Mouse (Mus musculus) heart, embryonic 13.5 days (tissue): Measurements from ENCODE around the gene Jagn1. TPM values are rescaled to one million over a fixed set of nuclear protein-coding genes. Genes with fewer than 3 reads are reported as not detected.
A peak's percentile ranks its signal among the peaks of the same experiment; 100 is the strongest.

Experiments used
- ATAC-seq: fragments of 200-750 bp; cut with Nextera tagmentation; 2 replicates; pipeline ENCODE4 v1.8.0; 2017; ENCODE audit warnings: moderate TSS enrichment; ENCODE audit not compliant: insufficient number of reproducible peaks, low FRiP score, low TSS enrichment; ENCODE audit errors: extremely low read depth
- H3K27ac ChIP-seq: fragments of 300-500 bp; sonication (generic); replicated peaks from 2 replicates; pipeline ENCODE4 v1.5.1; 2015; ENCODE audit warnings: moderate library complexity, mild to moderate bottlenecking, inconsistent platforms
- H3K27me3 ChIP-seq: fragments of 300-500 bp; sonication (generic); replicated peaks from 2 replicates; pipeline ENCODE4 v1.6.1; 2015; ENCODE audit warnings: mild to moderate bottlenecking, inconsistent platforms
- H3K36me3 ChIP-seq: fragments of 300-500 bp; sonication (generic); 2 replicates; pipeline ENCODE4 v1.6.1; 2015; ENCODE audit warnings: mild to moderate bottlenecking, inconsistent platforms
- H3K4me1 ChIP-seq: fragments of 300-500 bp; sonication (generic); 2 replicates; pipeline ENCODE4 v1.6.1; 2015; ENCODE audit warnings: inconsistent platforms
- H3K4me2 ChIP-seq: fragments of 300-500 bp; sonication (generic); 2 replicates; pipeline ENCODE4 v1.6.1; 2015; ENCODE audit warnings: inconsistent platforms, mild to moderate bottlenecking, moderate library complexity
- H3K4me3 ChIP-seq: fragments of 300-500 bp; sonication (generic); 2 replicates; pipeline ENCODE4 v1.5.1; 2015; ENCODE audit warnings: moderate library complexity, mild to moderate bottlenecking, inconsistent platforms
- H3K9ac ChIP-seq: fragments of 300-500 bp; sonication (generic); 2 replicates; pipeline ENCODE4 v1.6.1; 2015; ENCODE audit warnings: inconsistent platforms, mild to moderate bottlenecking, moderate library complexity
- H3K9me3 ChIP-seq: fragments of 300-500 bp; sonication (generic); 2 replicates; pipeline ENCODE4 v1.6.1; 2016; ENCODE audit warnings: inconsistent platforms
- WGBS: fragments of 180-500 bp; shearing (Covaris S2); methylation state at CpG from one replicate; pipeline ENCODE4 v1.1.7; 2015; ENCODE audit warnings: mixed read lengths; 5-methylcytosine and 5-hydroxymethylcytosine counted together
- polyA plus RNA-seq: library from polyadenylated mRNA; unstranded; fragments of >200 nt; fragmentation: Nextera tagmentation; extraction: Ambion mirVana; gene quantifications from 2 replicates; pipeline ENCODE4 v1.2.1, GENCODE M21; 2015

Gene Jagn1
- polyA plus RNA-seq, 1 experiment from 2014 or later, result 59.5 TPM

DNA sequence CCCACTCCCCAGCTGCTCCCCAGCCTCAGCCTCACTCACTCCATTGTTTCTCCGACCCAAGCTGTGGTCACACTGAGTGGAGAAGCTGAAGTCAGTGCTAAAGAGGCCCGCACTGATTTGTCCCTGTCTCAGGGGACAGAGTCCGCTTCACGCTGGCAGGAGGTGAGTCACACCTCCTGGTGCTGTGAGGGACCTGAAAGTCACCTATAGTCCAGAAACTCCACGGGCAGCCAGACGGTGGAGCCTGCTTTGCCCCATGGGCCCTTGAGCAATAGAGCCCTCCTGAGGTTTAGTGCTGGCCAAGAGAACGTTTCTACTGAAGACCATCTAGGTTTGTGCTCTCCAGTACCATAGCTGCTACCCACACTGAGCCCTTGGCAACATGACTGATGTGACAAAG lies 7.7 kb upstream of the Jagn1 start:
- Histone ChIP-seq H3K4me3 (no peak overlapping the region), H3K4me1 (0 out of 2 replicates have a peak, but pooled peaks cover 4% of the 10 kb centered on the region), H3K27ac (no peak overlapping the region), H3K36me3 (no peaks in the 10 kb centered on the region), H3K9me3 (no peaks in the 10 kb centered on the region), H3K9ac (no peak overlapping the region), H3K27me3 (peaks cover 8% of the 10 kb centered on the region; the same call in 1 of the 2 replicates), H3K4me2 (no peak overlapping the region)
- no peak for ATAC-seq
- 67% methylated on average over 7 of the region's 7 CpGs for WGBS

- no peaks in the 10 kb centered on the region for H3K9me3 ChIP-seq
- no peak within 1 kb of the TSS for H3K4me3 ChIP-seq
- WGBS, result 72% methylated on average over 9 of the region's 9 CpGs
- H3K36me3 ChIP-seq, result no peaks in the 10 kb centered on the region
- peaks cover 10% of the 10 kb centered on the region; the same call in 1 of the 2 replicates for H3K27me3 ChIP-seq
- no peak within 1 kb of the TSS for H3K4me2 ChIP-seq
- no peak for ATAC-seq
- no peak within 1 kb of the TSS for H3K9ac ChIP-seq
- H3K27ac ChIP-seq, result no peak within 1 kb of the TSS
- H3K4me1 ChIP-seq, result 0 out of 2 replicates have a peak, but pooled peaks cover 4% of the 10 kb centered on the region
These were observed 6.6 kb upstream of the Jagn1 start, which contains the start of gene Cidec for GRCm38 (mm10) chr6:113435664-113436205. Cidec (minus strand) TSS chr6:113435760.

GRCm38 (mm10) chr6:113437135-113437534 lies 5.2 kb upstream of the Jagn1 start:
- WGBS, result 63% methylated on average over 12 of the region's 12 CpGs
- Histone ChIP-seq H3K4me1 (0 out of 2 replicates have a peak, but pooled peaks cover 2% of the 10 kb centered on the region), H3K27me3 (peaks cover 10% of the 10 kb centered on the region; the same call in 1 of the 2 replicates), H3K4me2 (no peak overlapping the region), H3K27ac (no peak overlapping the region), H3K9ac (no peak overlapping the region), H3K36me3 (no peaks in the 10 kb centered on the region), H3K9me3 (no peaks in the 10 kb centered on the region), H3K4me3 (no peak overlapping the region)
- no peak for ATAC-seq

DNA sequence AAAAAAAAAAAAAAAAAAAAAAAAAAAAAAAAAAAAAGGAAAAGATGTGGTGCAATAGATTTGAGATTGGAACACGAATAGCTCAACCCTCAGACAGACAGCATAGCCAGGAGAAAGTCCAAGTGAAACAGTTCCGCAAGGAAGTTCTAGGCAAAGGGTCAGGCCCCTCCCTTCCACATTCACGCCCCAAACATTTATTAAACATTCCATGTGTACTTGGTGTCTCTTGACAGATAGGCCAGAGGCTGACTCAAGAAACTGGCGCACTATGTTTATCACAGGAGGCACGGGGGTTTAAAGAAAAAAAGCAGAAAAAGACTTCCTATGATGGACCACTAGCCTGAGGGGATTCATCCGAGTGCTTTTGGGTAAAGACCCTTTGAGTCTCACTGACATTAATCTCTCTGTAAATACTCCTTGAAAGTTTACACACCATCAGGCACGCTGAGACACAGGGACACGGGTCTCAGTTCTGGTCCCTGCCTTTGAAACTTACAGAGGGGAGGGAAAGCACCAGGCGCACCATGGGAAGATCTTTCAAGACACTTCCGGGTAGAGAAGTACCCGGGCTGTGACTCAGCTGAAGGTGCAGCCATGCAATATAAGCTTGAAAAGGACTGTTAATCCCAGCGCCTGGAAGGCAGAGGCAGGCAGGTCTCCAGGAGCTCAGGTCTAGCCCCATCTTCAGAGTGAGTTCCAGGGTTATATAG lies 3.5 kb upstream of the Jagn1 start:
- Histone ChIP-seq H3K9ac (no peak overlapping the region), H3K9me3 (no peaks in the 10 kb centered on the region), H3K27ac (no peak overlapping the region), H3K4me2 (no peak overlapping the region), H3K36me3 (no peaks in the 10 kb centered on the region), H3K4me3 (no peak overlapping the region), H3K4me1 (peaks cover 9% of the 10 kb centered on the region), H3K27me3 (peaks cover 10% of the 10 kb centered on the region; the same call in 1 of the 2 replicates)
- 53% methylated on average over 12 of the region's 12 CpGs for WGBS
- no peak for ATAC-seq

- H3K9ac ChIP-seq, result no peak overlapping the region
- H3K4me1 ChIP-seq, result peaks cover 9% of the 10 kb centered on the region
- no peak overlapping the region for H3K4me2 ChIP-seq
- H3K36me3 ChIP-seq, result peaks cover 8% of the 10 kb centered on the region
- no peak for ATAC-seq
- H3K27ac ChIP-seq, result no peak overlapping the region
- 84% methylated on average over 3 of the region's 3 CpGs for WGBS
- H3K4me3 ChIP-seq, result no peak overlapping the region
- H3K27me3 ChIP-seq, result peaks cover 8% of the 10 kb centered on the region; the same call in 1 of the 2 replicates
- H3K9me3 ChIP-seq, result no peaks in the 10 kb centered on the region
These were observed 1.7 kb upstream of the Jagn1 start for GRCm38 (mm10) chr6:113440686-113441085.

DNA sequence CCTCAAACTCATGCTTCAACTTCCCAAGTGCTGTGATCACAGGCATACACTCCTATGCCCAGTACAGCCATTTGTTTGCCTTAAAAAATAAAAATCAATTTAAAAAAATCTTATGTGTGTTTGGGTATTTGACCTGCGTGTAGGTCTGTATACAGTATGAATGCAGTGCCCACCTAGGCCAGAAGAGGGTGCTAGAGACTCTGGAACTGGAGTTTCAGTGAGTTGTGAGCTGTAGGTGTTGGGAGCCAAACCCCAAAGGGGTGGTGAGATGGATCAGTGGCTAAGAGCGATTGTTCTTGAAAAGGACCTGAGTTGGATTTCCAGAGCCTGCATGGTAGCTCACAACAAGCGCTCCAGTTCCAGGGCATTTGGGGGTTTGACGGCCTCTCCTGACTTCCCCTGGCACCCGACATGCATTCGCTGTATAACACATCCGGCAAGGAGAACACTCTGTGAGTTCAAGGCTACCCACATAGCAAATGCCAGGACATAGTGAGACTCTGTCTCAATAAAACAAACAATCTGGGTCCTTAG lies 1.2 kb upstream of the Jagn1 start:
- Histone ChIP-seq H3K4me3 (no peak overlapping the region), H3K27me3 (0 out of 2 replicates have a peak, but pooled peaks cover 8% of the 10 kb centered on the region), H3K4me1 (peaks cover 9% of the 10 kb centered on the region), H3K9me3 (no peaks in the 10 kb centered on the region), H3K9ac (no peak overlapping the region), H3K36me3 (peaks cover 11% of the 10 kb centered on the region), H3K27ac (no peak overlapping the region), H3K4me2 (no peak overlapping the region)
- 58% methylated on average over 7 of the region's 7 CpGs for WGBS
- no peak; the same call in 1 of the 2 replicates for ATAC-seq

DNA sequence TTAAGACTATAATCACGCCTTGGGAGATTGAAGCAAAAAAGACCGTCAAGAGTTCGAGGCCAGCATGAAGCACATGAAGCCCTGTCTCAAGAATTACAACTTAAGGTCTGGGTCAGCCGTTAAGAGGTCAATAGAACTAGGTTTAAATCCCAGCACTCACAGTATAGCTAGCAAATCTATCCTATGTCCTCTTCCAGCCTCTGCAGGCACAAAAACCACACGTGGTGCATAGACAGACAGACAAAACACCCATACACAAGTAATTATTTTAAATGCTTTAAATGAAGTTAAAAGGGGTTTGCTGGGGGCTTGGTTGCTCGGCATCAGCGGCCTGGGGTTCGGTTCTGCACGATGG lies 305 bp upstream of the Jagn1 start:
- Histone ChIP-seq H3K4me3 (peak overlapping the region; percentile 97), H3K27ac (peak overlapping the region; percentile 70; the same call in 1 of the 2 replicates), H3K36me3 (peaks cover 19% of the 10 kb centered on the region), H3K4me1 (peaks cover 9% of the 10 kb centered on the region), H3K4me2 (peak overlapping the region; percentile 96), H3K9me3 (no peaks in the 10 kb centered on the region), H3K27me3 (0 out of 2 replicates have a peak, but pooled peaks cover 5% of the 10 kb centered on the region), H3K9ac (peak overlapping the region; percentile 95)
- ATAC-seq, result no peak
- WGBS, result 36% methylated on average over 9 of the region's 9 CpGs

DNA sequence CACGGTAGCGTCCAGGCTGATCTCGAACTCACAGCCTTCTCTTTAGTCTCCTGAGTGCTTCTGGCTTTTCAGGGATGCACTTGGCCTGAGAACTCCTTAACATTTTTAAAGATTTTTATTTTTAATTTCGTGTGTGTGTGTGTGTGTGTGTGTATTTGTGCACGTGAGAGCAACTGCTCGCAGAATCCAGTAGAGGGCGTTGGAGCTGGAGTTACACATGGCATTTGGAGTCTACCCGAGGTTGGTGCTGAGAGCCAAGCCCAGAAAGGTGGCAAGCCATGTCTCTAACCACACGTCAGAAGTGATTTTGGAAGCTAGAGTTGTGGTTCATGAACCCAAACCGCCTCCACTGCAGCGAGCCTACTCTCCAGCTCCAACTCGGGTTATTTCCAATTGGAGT lies 722 bp downstream of the Jagn1 start:
- Histone ChIP-seq H3K4me2 (peak overlapping the region; percentile 96), H3K9ac (peak overlapping the region; percentile 95), H3K9me3 (no peaks in the 10 kb centered on the region), H3K4me3 (peak overlapping the region; percentile 97), H3K4me1 (peaks cover 9% of the 10 kb centered on the region), H3K27me3 (0 out of 2 replicates have a peak, but pooled peaks cover 4% of the 10 kb centered on the region), H3K27ac (peak overlapping the region; percentile 70; the same call in 1 of the 2 replicates), H3K36me3 (peaks cover 29% of the 10 kb centered on the region)
- WGBS, result 43% methylated on average over 12 of the region's 12 CpGs
- ATAC-seq, result no peak

DNA sequence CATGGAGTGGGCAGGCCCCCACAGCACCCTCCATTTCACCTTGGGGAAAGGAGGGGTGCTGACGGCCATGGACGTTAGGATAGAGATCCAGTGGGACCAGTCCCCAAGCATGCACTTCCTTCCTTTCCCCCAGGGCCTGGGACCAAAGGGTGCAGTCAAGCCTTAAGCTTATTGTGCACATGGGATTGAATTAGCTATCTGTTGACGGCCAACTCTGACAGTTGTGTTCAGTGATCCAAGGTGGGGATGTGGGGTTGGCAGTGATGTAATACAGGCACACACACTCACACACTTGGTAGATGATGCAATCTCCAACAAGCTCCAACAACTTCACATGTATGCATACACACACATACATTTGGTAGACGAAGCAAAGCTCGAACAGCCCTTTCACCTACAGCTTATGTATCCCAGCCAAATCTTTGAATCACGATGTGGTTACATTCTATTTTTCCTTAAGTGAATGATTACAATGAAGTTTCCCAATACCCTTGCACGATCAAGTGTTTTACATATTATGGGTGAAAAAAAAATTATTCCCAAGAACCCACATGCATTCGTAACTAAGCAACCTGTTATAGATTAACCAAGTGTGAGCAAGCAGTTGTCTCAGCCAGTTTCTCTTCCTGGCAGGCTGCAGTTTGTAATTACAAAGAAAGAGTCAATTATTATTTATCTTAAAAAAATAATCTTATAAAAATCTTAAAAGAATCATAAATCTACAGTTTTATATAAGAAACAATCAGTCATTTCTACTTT lies 2.0 kb downstream of the Jagn1 start:
- no peak overlapping the region for H3K27ac ChIP-seq
- 79% methylated on average over 8 of the region's 8 CpGs for WGBS
- ATAC-seq, result no peak
- peaks cover 9% of the 10 kb centered on the region for H3K4me1 ChIP-seq
- H3K4me3 ChIP-seq, result no peak overlapping the region
- H3K4me2 ChIP-seq, result no peak overlapping the region
- H3K36me3 ChIP-seq, result peaks cover 40% of the 10 kb centered on the region
- 0 out of 2 replicates have a peak, but pooled peaks cover 4% of the 10 kb centered on the region for H3K27me3 ChIP-seq
- no peak overlapping the region for H3K9ac ChIP-seq
- no peaks in the 10 kb centered on the region for H3K9me3 ChIP-seq

DNA sequence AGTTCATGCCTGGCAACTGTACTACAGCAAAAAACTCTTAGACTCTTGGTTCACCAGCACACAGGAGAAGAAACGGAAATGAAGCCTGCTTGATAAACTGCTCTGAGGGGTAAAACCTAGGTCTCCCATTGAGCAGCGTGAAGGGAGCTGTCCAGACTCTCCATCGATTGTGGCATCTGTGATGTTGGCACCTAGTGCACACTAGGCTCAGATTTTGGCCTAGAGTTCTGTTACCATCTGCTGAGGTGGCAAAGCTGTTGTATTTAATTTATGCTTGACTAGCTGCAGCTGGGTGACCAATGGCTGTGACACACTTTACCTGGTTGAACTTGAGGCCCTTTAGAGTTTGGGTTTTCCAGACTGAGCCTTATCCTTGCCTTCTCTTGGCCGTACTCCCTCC lies 5.3 kb downstream of the Jagn1 start:
- no peak overlapping the region for H3K27ac ChIP-seq
- H3K36me3 ChIP-seq, result peaks cover 43% of the 10 kb centered on the region
- no peaks in the 10 kb centered on the region for H3K27me3 ChIP-seq
- no peak overlapping the region for H3K4me3 ChIP-seq
- ATAC-seq, result no peak
- no peak overlapping the region for H3K4me2 ChIP-seq
- H3K9me3 ChIP-seq, result no peaks in the 10 kb centered on the region
- no peak overlapping the region for H3K9ac ChIP-seq
- 95% methylated on average over 4 of the region's 4 CpGs for WGBS
- H3K4me1 ChIP-seq, result peaks cover 18% of the 10 kb centered on the region

- Histone ChIP-seq H3K9me3 (no peaks in the 10 kb centered on the region), H3K4me1 (peaks cover 9% of the 10 kb centered on the region; the same call in 1 of the 2 replicates), H3K36me3 (peaks cover 26% of the 10 kb centered on the region), H3K4me3 (no peak overlapping the region), H3K4me2 (no peak overlapping the region), H3K27me3 (no peaks in the 10 kb centered on the region), H3K9ac (no peak overlapping the region), H3K27ac (no peak overlapping the region; the same call in 1 of the 2 replicates)
- 55% methylated on average over 2 of the region's 2 CpGs for WGBS
- no peak for ATAC-seq
These were observed 9.5 kb downstream of the Jagn1 start for GRCm38 (mm10) chr6:113451839-113452238.
